Mouse (Mus musculus) lung, embryonic 16.5 days (tissue): ENCODE measurements around the gene Olfr1094. TPM values are rescaled to one million over a fixed set of nuclear protein-coding genes. Genes with fewer than 3 reads are reported as not detected.

ENCODE experiments used
- ATAC-seq: fragments of 200-750 bp; cut with Nextera tagmentation; 2 replicates; pipeline ENCODE4 v1.8.0; 2017; ENCODE audit warnings: low read depth, mild to moderate bottlenecking, moderate library complexity
- H3K27ac ChIP-seq: fragments of 300-500 bp; sonication (generic); 2 replicates; pipeline ENCODE4 v1.5.1; 2014; ENCODE audit warnings: mild to moderate bottlenecking, control low read depth, low read length
- H3K27me3 ChIP-seq: fragments of 300-500 bp; sonication (generic); 2 replicates; pipeline ENCODE4 v1.6.1; 2014; ENCODE audit warnings: low read depth, low read length, mixed read lengths; ENCODE audit not compliant: control insufficient read depth, insufficient read depth
- H3K36me3 ChIP-seq: fragments of 300-500 bp; sonication (generic); 2 replicates; pipeline ENCODE4 v1.6.1; 2014; ENCODE audit warnings: low read length; ENCODE audit not compliant: control insufficient read depth, insufficient read depth
- H3K4me1 ChIP-seq: fragments of 300-500 bp; sonication (generic); replicated peaks from 2 replicates; pipeline ENCODE4 v1.6.1; 2014; ENCODE audit warnings: low read length, mixed read lengths; ENCODE audit not compliant: control insufficient read depth, insufficient read depth
- H3K4me2 ChIP-seq: fragments of 300-500 bp; sonication (generic); 2 replicates; pipeline ENCODE4 v1.6.1; 2014; ENCODE audit warnings: low read depth, low read length, control low read depth
- H3K4me3 ChIP-seq: fragments of 300-500 bp; sonication (generic); 2 replicates; pipeline ENCODE4 v1.5.1; 2014; ENCODE audit warnings: mild to moderate bottlenecking, low read length, control low read depth
- H3K9ac ChIP-seq: fragments of 300-500 bp; sonication (generic); 2 replicates; pipeline ENCODE4 v1.6.1; 2014; ENCODE audit warnings: low read length, control low read depth
- H3K9me3 ChIP-seq: fragments of 300-500 bp; sonication (generic); 2 replicates; pipeline ENCODE4 v1.6.1; 2016; ENCODE audit warnings: low read length; ENCODE audit not compliant: control insufficient read depth
- WGBS: fragments of 180-500 bp; shearing (Covaris S2); extraction: QIAGEN DNeasy Blood & Tissue Kit; methylation state at CpG from one replicate; pipeline ENCODE4 v1.1.7; 2014; 5-methylcytosine and 5-hydroxymethylcytosine counted together
- polyA plus RNA-seq: library from polyadenylated mRNA; unstranded; fragments of >200 nt; fragmentation: Nextera tagmentation; extraction: Ambion mirVana; gene quantifications from 2 replicates; pipeline ENCODE4 v1.2.1, GENCODE M21; 2015

Gene Olfr1094
- not detected in 2 replicates for polyA plus RNA-seq

DNA sequence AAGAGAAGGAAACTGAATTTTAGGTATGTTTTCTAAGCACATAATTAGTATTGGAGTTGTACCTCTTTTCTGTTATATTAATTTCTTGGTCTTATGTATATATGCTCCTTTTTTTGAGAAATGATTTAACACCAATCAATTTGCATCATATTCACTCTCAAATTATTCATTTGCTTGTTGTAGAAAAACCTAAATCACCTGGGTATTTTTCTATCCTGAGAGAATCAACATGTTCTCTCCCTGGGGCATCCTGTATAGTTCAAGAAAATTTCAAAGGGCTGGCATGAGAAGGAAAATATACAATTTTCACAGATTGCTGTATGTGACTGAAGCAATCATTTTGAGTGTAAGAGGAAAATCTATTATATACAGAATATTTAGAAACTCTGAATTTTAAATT, at the start of gene Olfr1094:
TSS of gene Olfr1094 (plus strand) at position 301 of the 400 bp plus-strand sequence.
- Histone ChIP-seq H3K4me1 (no peaks in the 10 kb centered on the region), H3K27me3 (no peaks in the 10 kb centered on the region), H3K36me3 (no peaks in the 10 kb centered on the region), H3K9me3 (no peaks in the 10 kb centered on the region), H3K4me2 (no peak within 1 kb of the TSS), H3K9ac (no peak within 1 kb of the TSS), H3K4me3 (no peak within 1 kb of the TSS), H3K27ac (no peak within 1 kb of the TSS)
- ATAC-seq = no peak

DNA sequence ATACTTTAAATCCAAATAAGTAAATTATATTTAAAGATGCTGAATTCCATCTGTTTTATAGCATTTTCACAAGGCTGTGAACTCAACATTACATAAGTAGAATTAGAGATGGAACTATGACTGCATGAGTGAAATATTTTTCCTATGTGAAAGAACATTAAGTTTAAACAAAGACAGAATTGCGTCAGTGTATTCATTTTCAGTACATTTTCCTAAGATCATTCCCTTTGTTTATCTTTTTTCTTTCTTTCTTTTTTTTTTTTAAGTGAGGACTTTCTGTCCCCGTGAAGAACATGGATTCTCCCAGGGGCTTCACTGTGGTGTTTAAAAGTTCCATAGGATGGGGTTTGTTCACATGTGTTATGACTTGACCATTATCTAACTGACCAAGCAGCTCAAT, 42.3 kb upstream of the Olfr1094 start, which contains the start of gene Olfr1093:
TSS of gene Olfr1093 (plus strand) at position 301 of the 400 bp plus-strand sequence.
- ATAC-seq = no peak
- 70% methylated on average over 2 of the region's 2 CpGs for WGBS
- Histone ChIP-seq H3K36me3 (no peaks in the 10 kb centered on the region), H3K27me3 (no peaks in the 10 kb centered on the region), H3K27ac (no peak within 1 kb of the TSS), H3K9me3 (no peaks in the 10 kb centered on the region), H3K4me2 (no peak within 1 kb of the TSS), H3K4me1 (no peaks in the 10 kb centered on the region), H3K9ac (no peak within 1 kb of the TSS), H3K4me3 (no peak within 1 kb of the TSS)

DNA sequence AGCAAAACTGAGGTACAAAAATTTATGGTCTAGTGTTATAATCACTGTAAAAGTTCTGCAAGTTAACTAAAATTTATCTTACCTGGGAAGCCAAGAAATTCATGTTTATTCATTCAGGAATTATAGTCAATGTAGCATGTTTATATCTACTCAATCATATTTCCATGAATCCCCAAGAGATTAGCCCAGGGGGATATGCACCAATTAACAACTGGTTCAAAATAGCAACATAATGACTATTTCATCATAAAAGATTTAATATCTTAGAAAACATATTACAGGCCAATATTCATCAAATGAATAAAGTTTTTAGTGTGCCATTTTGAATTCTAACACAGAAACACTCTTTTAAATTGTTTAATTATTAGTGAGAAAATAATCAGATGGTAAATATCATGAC, 14.5 kb upstream of the Olfr1094 start, which contains the start of gene Olfr141:
TSS of gene Olfr141 (minus strand) at position 101 of the 400 bp plus-strand sequence.
- Histone ChIP-seq H3K4me1 (no peaks in the 10 kb centered on the region), H3K9ac (no peak within 1 kb of the TSS), H3K36me3 (no peaks in the 10 kb centered on the region), H3K27ac (no peak within 1 kb of the TSS), H3K4me3 (no peak within 1 kb of the TSS), H3K4me2 (no peak within 1 kb of the TSS), H3K9me3 (no peaks in the 10 kb centered on the region), H3K27me3 (no peaks in the 10 kb centered on the region)
- no peak for ATAC-seq

DNA sequence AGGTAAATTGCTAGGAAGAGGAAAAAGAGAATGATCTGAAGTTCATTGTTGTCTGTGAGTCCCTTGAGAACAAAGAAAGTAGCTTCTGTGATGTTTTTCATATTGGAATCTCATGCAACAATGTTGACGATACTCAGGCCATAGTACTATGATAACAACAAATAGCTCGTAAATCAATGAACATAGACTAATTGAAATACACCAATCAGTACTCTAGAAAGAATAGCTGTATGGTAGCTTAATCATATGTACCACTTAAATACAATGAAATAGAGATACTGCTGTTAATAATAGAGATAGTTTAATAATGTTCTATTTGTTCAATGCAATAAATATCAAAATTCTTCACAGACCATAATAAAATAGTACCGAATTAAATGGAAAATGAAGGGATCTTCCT, 27.1 kb downstream of the Olfr1094 start, which contains the start of gene Olfr1095:
TSS of gene Olfr1095 (minus strand) at position 101 of the 400 bp plus-strand sequence.
- no peaks in the 10 kb centered on the region for H3K36me3 ChIP-seq
- H3K9me3 ChIP-seq = no peaks in the 10 kb centered on the region
- WGBS = 83% methylated on average over 3 of the region's 3 CpGs
- no peaks in the 10 kb centered on the region for H3K4me1 ChIP-seq
- no peak within 1 kb of the TSS for H3K4me2 ChIP-seq
- H3K27me3 ChIP-seq = no peaks in the 10 kb centered on the region
- no peak within 1 kb of the TSS for H3K4me3 ChIP-seq
- no peak within 1 kb of the TSS for H3K27ac ChIP-seq
- ATAC-seq = no peak
- no peak within 1 kb of the TSS for H3K9ac ChIP-seq

DNA sequence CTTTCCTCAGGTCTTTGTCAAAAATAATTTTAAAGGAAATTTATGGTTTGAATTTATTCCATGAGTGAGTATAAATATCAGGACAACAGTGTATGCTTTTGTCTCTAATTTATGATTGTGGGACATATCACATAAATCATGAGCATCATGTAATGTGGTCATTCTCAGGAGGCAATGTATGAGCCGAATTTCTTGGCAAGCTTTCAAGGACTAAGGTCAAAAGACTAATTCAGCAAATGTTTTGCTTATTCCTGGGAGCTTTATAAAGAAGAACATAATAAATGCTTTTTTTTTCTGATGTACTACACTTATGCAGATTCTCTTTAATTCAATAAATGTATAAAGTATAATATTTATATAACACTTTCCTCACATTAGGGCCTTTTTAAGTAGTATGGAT, 50.2 kb downstream of the Olfr1094 start, which contains the start of gene Gm13723:
TSS of gene Gm13723 (minus strand) at position 101 of the 400 bp plus-strand sequence.
- Histone ChIP-seq H3K4me3 (no peak within 1 kb of the TSS), H3K27me3 (no peaks in the 10 kb centered on the region), H3K36me3 (no peaks in the 10 kb centered on the region), H3K9me3 (no peaks in the 10 kb centered on the region), H3K9ac (no peak within 1 kb of the TSS), H3K4me1 (no peaks in the 10 kb centered on the region), H3K27ac (no peak within 1 kb of the TSS), H3K4me2 (no peak within 1 kb of the TSS)
- 23% methylated on average over 1 of the region's 1 CpGs for WGBS
- no peak for ATAC-seq

Other genes with a start within 250 kb of the Olfr1094 start
- not detected in 2 replicates for gene Olfr1082, start 225.7 kb upstream of the Olfr1094 start, polyA plus RNA-seq
- gene Olfr1084, start 184.9 kb upstream of the Olfr1094 start, polyA plus RNA-seq = not detected in 2 replicates
- not detected in 2 replicates for gene Olfr1085, start 162.6 kb upstream of the Olfr1094 start, polyA plus RNA-seq
- not detected in 2 replicates for gene Olfr1086, start 144.6 kb upstream of the Olfr1094 start, polyA plus RNA-seq
- not detected in 2 replicates for gene Olfr1087, start 126.3 kb upstream of the Olfr1094 start, polyA plus RNA-seq
- not detected in 2 replicates for gene Olfr1089, start 91.0 kb upstream of the Olfr1094 start, polyA plus RNA-seq
- gene Olfr1090, start 65.7 kb upstream of the Olfr1094 start, polyA plus RNA-seq = not detected in 2 replicates
- not detected in 2 replicates for gene Olfr1093, start 42.2 kb upstream of the Olfr1094 start, polyA plus RNA-seq
- not detected in 2 replicates for gene Olfr141, start 14.6 kb upstream of the Olfr1094 start, polyA plus RNA-seq
- gene Olfr1095, start 27.0 kb downstream of the Olfr1094 start, polyA plus RNA-seq = not detected in 2 replicates
- not detected in 2 replicates for gene Gm13723, start 50.1 kb downstream of the Olfr1094 start, polyA plus RNA-seq
- gene Olfr1097, start 67.6 kb downstream of the Olfr1094 start, polyA plus RNA-seq = not detected in 2 replicates
- gene Olfr1098, start 99.9 kb downstream of the Olfr1094 start, polyA plus RNA-seq = not detected in 2 replicates
- not detected in 2 replicates for gene Olfr1099, start 136.0 kb downstream of the Olfr1094 start, polyA plus RNA-seq
- gene Olfr1100, start 155.3 kb downstream of the Olfr1094 start, polyA plus RNA-seq = not detected in 2 replicates
- not detected in 2 replicates for gene Olfr1101, start 166.6 kb downstream of the Olfr1094 start, polyA plus RNA-seq
- gene Olfr1102, start 173.7 kb downstream of the Olfr1094 start, polyA plus RNA-seq = not detected in 2 replicates
- gene Olfr1104, start 202.4 kb downstream of the Olfr1094 start, polyA plus RNA-seq = not detected in 2 replicates
- not detected in 2 replicates for gene Olfr1105, start 211.9 kb downstream of the Olfr1094 start, polyA plus RNA-seq
- gene Olfr1106, start 227.6 kb downstream of the Olfr1094 start, polyA plus RNA-seq = not detected in 2 replicates